Mouse (Mus musculus) layer of hippocampus, adult 9-11 months (tissue): ENCODE data around the gene Adcyap1r1.

Source experiments
- DNase-seq: peaks from one replicate; pipeline ENCODE4 v3.0.0; 2022

Gene Adcyap1r1

GRCm38 (mm10) chr6:55452381-55452780 lies 603 bp downstream of the Adcyap1r1 start:
- DNase-seq: no peak

DNA sequence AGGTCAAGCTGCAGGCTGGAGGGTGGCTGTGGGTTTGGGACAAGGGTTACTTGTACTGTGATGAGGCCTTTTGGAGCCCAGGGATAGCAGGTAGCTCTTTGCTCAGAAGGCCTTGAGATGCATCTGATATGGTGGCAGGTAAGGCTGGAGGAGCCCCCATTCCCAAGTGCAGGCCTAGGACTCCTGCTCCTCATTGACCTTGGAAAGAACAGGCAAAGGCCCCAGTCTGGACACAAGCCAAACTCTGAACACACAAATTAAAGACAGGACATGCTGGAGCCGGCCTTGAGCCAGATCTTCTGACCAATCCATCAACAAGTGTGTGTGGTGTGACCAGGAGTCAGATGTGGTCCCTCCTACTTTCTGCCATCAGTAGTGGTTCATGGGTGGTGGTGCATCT lies 1.8 kb downstream of the Adcyap1r1 start:
- no peak for DNase-seq

DNA sequence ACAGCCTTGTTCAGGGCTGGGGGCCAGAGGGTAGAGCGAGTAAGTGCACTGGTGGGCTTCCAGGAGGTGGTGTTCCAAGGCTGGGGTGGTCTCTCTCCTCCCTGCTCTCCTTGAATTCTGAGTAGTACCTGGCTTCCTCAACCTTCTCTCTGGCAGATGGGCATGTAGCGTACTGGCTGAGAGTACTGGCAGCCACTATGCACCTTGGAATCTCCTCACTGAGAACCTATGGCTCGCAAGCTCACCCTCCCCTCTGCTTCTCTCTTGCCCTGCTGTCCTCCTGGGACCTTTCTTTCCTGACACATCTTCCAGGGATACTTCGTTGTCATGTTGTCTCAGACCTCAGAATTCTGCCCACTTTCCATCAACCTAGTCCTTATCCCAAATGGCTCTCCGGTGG lies 3.9 kb downstream of the Adcyap1r1 start:
- no peak for DNase-seq

DNA sequence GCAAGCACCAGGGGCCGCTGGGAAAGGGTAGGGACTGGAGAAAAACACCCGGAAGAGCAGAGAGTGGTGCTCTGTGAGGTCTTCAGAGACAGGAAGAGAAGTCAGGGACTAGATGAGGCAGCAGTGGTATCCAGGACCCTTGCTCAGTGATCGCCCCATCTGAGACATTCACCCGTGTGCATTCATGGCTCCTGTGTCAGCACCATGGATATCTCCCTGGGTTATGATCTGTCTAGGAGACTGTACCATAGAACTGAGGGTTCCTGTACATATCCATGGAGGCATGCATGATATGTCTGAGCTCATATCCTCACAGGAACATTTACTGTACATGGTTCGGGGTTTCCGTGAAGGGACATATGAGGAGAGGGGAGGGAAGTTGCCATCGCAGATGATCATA lies 5.9 kb downstream of the Adcyap1r1 start:
- DNase-seq: no peak

GRCm38 (mm10) chr6:55458156-55458555 lies 6.4 kb downstream of the Adcyap1r1 start:
- no peak for DNase-seq

DNA sequence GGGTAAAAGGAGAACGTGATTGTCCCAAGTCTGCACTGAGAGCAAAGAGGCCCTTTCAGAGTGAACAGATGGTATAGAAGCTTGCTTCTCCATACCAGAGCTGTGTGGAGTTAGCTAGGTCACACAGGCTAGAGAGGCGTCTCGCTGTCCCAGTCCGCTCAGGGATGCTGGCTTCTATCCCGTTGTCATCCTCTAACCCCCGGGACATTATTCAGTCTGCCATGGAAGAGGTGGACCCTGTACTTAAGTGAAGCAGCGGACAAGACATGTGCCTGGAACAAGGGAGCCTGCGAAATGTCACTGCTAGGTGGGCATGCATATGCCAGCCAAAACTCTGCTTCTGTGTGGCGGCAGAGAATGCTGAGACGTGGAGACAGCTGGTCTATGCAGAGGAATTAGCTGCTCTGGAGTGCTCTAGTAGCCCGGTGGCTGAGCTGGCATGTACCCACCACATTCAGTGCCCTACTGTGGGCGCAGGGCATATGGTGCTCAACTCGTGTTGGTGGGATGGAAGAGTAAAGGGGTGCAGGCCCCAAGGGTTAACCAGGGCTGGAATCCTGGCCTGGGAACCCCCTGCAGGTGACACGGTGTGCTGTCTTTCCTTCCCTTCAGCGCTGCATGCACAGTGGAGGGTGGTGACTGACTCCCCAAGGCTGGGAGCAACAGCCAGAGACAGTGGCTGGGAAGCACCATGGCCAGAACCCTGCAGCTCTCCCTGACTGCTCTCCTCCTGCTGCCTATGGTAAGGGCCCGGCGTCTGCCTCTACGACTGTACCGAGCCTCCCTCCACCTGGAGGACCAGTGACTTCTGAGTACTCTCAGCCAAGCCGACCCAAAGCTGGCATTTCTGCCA lies 8.0 kb downstream of the Adcyap1r1 start:
- no peak for DNase-seq

- no peak for DNase-seq
These were observed 9.4 kb downstream of the Adcyap1r1 start for GRCm38 (mm10) chr6:55461141-55461540.

DNA sequence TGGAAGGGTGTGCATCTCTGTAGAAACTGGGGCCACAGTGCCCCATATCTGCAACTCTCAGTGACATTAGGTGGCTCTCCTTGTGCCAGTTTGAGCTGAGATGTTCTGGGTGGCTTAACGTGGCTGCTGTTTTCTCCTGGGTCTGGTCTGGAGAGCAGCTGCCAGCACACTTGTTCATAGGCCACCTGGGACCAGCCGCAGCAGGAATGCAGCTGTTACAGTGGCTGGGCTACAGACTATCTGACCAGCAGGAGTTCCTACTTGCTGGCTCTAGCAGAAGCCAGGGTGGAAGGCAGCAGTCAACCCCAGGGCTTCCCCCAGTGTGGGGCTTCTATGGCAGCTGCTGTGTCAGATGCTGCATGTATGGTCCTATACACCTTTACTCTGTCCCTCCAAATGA lies 9.9 kb downstream of the Adcyap1r1 start:
- no peak for DNase-seq

DNA sequence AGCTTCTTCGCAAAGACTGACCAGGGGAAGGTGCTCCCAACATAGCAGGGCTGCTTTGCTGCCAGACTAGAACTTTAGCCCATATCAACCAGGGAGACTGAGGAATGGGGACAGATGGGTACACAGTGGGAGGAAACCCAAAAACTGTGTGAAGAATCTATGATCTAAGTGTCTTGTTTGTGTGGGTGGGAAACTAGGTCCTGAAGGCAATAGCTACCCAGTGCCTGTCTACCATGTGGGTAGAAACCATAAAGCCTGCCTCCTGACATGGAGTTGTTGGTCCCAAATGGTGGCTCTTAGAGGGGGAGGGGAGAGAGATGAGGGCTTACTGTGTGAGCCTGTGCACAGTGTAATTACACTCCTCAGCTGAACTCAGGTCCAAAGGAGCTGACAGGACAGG lies 10.6 kb downstream of the Adcyap1r1 start:
- no peak for DNase-seq

GRCm38 (mm10) chr6:55463966-55464365 lies 12.2 kb downstream of the Adcyap1r1 start:
- DNase-seq: no peak

DNA sequence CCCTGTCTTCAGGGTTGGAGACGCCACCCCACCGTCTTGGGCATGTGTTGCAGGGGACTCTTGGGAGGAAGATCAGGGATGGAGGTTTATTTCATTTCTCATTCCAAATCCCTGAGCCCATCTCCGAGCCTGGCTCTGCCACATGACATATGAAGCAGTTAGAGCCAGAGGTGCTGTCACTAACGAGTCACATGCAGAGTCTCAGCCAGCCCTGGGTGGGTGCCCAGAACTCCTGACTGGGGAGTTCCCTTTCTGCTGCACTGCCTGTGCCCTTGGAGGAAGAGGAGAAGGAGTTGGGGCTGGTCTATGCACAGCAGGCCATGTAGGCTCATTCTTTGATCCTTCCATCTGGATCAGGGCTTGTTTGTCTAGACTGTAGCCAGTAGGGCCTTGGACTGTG lies 13.5 kb downstream of the Adcyap1r1 start:
- DNase-seq: no peak

GRCm38 (mm10) chr6:55466301-55466761 lies 14.6 kb downstream of the Adcyap1r1 start:
- no peak for DNase-seq

GRCm38 (mm10) chr6:55470691-55471090 lies 18.9 kb downstream of the Adcyap1r1 start:
- no peak for DNase-seq

DNA sequence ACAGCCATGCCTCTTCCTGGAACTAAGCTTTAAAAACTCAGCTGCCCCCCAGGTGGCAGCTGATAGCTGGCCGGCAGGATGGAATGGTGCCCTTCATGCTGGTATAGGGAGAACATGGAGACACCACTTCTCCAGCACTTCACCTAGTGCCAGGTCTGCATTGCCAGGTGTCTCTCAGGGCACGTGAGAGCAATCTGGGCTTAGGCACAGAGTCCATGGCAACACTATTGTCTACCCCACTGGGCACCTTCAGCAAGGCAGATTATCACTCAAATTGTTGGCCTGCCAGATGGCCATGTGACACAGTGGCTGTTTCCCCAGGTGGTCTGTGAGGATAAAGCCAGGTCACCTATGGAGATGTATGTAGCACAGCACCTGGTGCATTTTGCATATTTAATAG lies 20.6 kb downstream of the Adcyap1r1 start:
- DNase-seq: no peak

- no peak for DNase-seq
These were observed 29.2 kb downstream of the Adcyap1r1 start for GRCm38 (mm10) chr6:55480988-55481387.

DNA sequence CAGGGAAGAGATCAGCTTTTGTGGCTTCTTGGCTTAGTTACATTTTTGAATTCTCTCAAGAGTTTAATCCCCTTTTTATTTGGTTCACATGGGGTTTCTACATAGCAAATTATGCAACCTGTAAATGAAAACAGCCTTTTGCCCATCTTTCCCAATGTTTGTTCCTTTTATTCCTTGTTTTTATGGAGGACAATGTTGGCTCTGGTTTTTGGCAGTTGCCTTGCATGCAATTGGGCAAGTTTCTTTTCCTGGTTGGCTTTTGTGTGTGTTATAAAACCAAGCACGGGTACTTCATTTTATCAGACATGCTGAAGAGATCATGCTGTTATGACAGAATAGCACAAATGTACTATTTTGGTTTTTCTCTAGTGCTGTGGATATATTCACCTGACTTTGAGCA lies 30.7 kb downstream of the Adcyap1r1 start:
- DNase-seq: peak; percentile 37

- no peak for DNase-seq
These were observed 31.6 kb downstream of the Adcyap1r1 start for GRCm38 (mm10) chr6:55483360-55483759.

DNA sequence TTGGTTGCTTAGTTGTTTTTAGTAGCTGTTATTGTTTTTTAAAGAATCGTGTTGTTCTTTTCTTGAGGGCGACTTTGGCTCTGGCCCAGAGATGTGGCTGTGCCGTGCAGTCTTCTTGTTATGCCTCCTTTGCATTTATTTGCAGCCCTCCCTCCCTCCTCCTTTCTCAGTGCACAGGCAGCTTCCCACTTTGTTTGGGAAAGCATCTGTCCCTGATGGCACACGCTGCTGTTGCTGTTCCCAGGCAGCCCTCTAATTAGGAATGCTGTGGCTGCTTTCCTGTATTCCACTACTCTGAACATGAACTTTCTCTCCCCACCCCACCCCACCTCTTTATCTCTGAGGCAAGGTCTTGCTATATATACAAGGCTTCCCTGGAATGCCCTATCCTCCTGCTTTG lies 32.4 kb downstream of the Adcyap1r1 start:
- peak; percentile 84 for DNase-seq

DNA sequence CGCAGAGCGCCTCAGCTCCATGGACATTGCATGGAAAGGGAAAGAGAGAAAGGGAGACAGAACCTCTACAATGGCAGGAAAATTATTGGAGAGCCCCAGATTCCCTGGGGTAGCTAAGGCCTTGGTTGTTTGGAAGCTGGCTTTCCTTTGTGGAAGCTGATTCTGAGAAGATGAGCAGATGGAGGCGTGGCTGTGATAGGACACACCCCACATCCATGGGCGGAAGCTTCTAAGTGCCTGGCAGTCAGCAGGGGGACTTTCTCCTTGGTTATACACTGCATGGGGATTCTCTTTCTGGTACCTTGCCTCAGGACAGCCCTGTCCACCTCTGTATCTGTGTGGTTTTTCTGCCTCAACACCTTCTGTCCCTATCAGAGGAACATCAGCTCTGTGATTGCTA lies 33.4 kb downstream of the Adcyap1r1 start:
- DNase-seq: no peak

- DNase-seq: no peak
These were observed 35.9 kb downstream of the Adcyap1r1 start for GRCm38 (mm10) chr6:55487726-55488125.

DNA sequence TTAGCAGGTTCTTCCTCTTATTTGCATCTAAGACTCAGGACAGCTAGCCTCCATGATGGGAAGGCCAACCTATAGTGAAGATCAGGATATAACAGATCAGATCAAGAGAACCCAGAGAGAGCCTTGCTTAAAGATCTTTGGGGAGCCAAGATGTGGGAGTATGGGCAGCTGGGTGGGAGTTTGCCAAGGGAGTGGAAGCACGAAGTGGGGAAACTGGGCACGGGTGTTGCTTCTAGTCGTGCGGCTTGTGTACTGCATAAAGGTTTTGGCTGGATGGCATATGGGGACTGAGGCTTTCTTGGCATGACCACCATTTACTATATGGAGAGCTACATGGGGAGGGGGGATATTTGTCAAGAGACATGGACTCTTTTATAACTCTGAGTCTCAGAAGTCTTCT lies 44.4 kb downstream of the Adcyap1r1 start:
- DNase-seq: peak; percentile 42

DNA sequence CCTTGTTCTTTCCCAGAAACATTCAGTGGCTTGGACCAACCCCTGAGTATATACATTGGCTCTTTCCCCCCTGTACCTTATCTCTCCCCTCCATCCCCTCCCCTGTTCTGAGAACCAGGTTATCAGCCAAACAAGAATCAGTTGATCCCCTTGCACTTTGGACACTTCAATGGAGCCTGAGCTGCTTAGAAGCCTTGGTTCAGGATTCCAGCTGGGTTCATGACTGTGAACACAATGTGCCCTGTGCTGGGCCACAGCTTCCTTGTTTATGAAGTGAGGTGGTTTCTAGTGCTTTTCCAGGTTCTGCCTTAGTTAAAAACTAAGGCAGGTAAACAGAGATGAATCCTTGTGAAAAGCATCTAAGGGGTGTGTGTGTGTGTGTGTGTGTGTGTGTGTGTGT lies 47.0 kb downstream of the Adcyap1r1 start:
- DNase-seq: no peak

DNA sequence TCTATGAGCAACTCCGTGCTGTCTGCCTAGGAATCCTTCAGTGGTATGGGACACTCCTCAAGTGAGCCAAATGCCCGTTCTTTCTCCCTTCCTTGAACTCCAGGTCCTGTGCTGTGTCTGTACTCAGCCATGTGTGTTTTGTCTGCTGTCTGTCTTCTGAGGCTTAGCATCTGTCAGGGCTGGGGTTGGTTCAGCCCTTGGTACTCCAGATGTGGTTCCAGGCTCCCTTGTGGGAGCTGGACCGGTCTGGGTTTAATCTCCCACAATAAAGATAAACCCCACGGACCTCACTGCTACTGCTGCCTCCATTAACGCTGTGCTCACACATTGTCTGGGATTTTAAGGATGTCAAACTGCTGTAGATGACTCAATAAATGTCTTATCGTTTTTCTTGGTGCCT lies 49.3 kb downstream of the Adcyap1r1 start:
- no peak for DNase-seq

DNA sequence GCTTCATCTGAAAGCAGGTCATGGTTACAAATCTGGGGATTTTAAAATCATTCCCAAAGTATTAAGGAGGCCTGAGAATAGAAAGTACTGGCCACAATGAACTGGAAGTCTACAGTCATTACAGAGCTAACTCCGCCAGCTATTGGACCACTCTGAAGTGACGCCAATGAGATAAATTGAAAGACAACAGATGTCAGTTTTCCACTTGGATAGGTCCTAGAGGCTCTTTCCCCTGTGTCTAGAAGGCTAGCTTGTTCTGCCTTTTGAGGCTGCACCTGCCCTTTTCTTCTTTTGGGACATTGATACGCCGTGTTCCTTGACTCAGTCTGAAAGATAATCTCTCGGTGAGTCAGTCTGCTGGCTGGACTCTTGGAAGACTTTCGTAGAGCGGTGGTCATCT lies 50.5 kb downstream of the Adcyap1r1 start:
- no peak for DNase-seq
